Mouse (Mus musculus) liver, embryonic 13.5 days (tissue): ENCODE measurements around the gene Ppm1h. TPM values are rescaled to one million over a fixed set of nuclear protein-coding genes. Genes with fewer than 3 reads are reported as not detected.

Experiments used
- ATAC-seq: fragments of 200-750 bp; cut with Nextera tagmentation; 2 replicates; pipeline ENCODE4 v1.8.0; 2017; ENCODE audit warnings: low read depth, mild to moderate bottlenecking, moderate number of reproducible peaks, moderate library complexity
- DNase-seq: peaks from one replicate; pipeline ENCODE4 v3.0.0; 2022
- H3K27ac ChIP-seq: fragments of 300-500 bp; sonication (generic); 2 replicates; pipeline ENCODE4 v1.5.1; 2015; ENCODE audit warnings: moderate library complexity, mild to moderate bottlenecking, inconsistent platforms
- H3K27me3 ChIP-seq: fragments of 300-500 bp; sonication (generic); 2 replicates; pipeline ENCODE4 v1.6.1; 2015; ENCODE audit warnings: mild to moderate bottlenecking, inconsistent platforms
- H3K36me3 ChIP-seq: fragments of 300-500 bp; sonication (generic); 2 replicates; pipeline ENCODE4 v1.6.1; 2015; ENCODE audit warnings: mild to moderate bottlenecking, inconsistent platforms
- H3K4me1 ChIP-seq: fragments of 300-500 bp; sonication (generic); replicated peaks from 2 replicates; pipeline ENCODE4 v1.6.1; 2015; ENCODE audit warnings: inconsistent platforms
- H3K4me2 ChIP-seq: fragments of 300-500 bp; sonication (generic); 2 replicates; pipeline ENCODE4 v1.6.1; 2015; ENCODE audit warnings: inconsistent platforms, mild to moderate bottlenecking, moderate library complexity
- H3K4me3 ChIP-seq: fragments of 300-500 bp; sonication (generic); replicated peaks from 2 replicates; pipeline ENCODE4 v1.5.1; 2015; ENCODE audit warnings: mild to moderate bottlenecking, inconsistent platforms
- H3K9ac ChIP-seq: fragments of 300-500 bp; sonication (generic); 2 replicates; pipeline ENCODE4 v1.6.1; 2015; ENCODE audit warnings: mild to moderate bottlenecking, inconsistent platforms
- H3K9me3 ChIP-seq: fragments of 300-500 bp; sonication (generic); replicated peaks from 2 replicates; pipeline ENCODE4 v1.6.1; 2016; ENCODE audit warnings: inconsistent platforms
- WGBS: fragments of 180-500 bp; shearing (Covaris S2); methylation state at CpG from one replicate; pipeline ENCODE4 v1.1.7; 2015; ENCODE audit not compliant: insufficient replicate concordance; 5-methylcytosine and 5-hydroxymethylcytosine counted together
- polyA plus RNA-seq: library from polyadenylated mRNA; unstranded; fragments of >200 nt; fragmentation: Nextera tagmentation; extraction: Ambion mirVana; gene quantifications from 2 replicates; pipeline ENCODE4 v1.2.1, GENCODE M21; 2015

The Ppm1h gene
- polyA plus RNA-seq, 1 experiment from 2014 or later, result 1.5 TPM

DNA sequence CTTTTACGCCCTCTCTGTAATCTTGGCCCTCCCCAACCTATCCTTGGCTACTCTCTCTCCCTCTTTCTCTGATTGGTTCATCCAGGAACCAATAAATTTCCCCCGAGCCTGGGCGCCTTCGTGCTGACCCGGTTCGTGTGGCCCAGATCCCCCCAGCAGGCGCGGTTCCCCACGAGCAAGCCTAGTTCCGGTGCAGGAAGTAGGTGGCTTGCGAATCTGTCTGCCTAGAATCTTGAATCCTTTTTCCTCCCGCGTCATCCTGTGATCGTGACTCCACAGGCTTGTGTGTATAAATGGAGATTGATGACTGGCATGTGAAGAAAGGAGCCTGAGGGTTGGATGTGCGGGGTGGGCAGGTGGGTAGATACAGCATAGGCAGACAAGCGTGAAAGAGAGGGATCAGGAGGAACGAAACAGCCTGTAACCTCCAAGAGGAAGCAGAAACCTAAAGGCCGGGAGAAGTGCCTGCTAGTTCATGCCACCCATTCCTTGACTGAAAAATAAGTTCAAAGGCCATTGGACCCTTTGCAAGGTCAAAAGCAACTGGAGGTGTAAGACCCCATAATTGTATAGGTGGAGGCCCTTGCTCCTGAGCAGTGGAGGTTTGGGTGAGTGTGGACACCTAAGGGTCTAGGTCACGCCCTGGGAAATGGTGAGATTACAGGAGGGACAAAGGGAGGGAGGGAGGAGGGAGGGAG lies 2.0 kb downstream of the Ppm1h start:
- Histone ChIP-seq H3K36me3 (no peaks in the 10 kb centered on the region), H3K4me2 (peak overlapping the region; percentile 74), H3K4me3 (peak overlapping the region; percentile 62), H3K27me3 (peaks cover 49% of the 10 kb centered on the region), H3K27ac (no peak overlapping the region), H3K9ac (no peak overlapping the region), H3K9me3 (no peaks in the 10 kb centered on the region), H3K4me1 (peaks cover 15% of the 10 kb centered on the region)
- 7% methylated on average over 19 of the region's 19 CpGs for WGBS
- no peak for ATAC-seq
- no peak for DNase-seq

GRCm38 (mm10) chr10:122681085-122681408 lies 2.5 kb downstream of the Ppm1h start:
- ATAC-seq, result no peak
- no peak overlapping the region for H3K4me2 ChIP-seq
- H3K4me1 ChIP-seq, result peaks cover 15% of the 10 kb centered on the region
- H3K9me3 ChIP-seq, result no peaks in the 10 kb centered on the region
- no peak overlapping the region for H3K4me3 ChIP-seq
- no peak for DNase-seq
- H3K27ac ChIP-seq, result no peak overlapping the region
- WGBS, result 43% methylated on average over 4 of the region's 4 CpGs
- H3K36me3 ChIP-seq, result no peaks in the 10 kb centered on the region
- H3K9ac ChIP-seq, result no peak overlapping the region
- peaks cover 49% of the 10 kb centered on the region for H3K27me3 ChIP-seq

GRCm38 (mm10) chr10:122683819-122684330 lies 5.3 kb downstream of the Ppm1h start:
- 37% methylated on average over 5 of the region's 5 CpGs for WGBS
- DNase-seq (no peak), ATAC-seq (no peak)
- H3K27me3 ChIP-seq, result peaks cover 25% of the 10 kb centered on the region
- no peak overlapping the region for H3K9ac ChIP-seq
- peaks cover 15% of the 10 kb centered on the region for H3K4me1 ChIP-seq
- no peaks in the 10 kb centered on the region for H3K36me3 ChIP-seq
- H3K27ac ChIP-seq, result no peak overlapping the region
- no peak overlapping the region for H3K4me2 ChIP-seq
- no peaks in the 10 kb centered on the region for H3K9me3 ChIP-seq
- H3K4me3 ChIP-seq, result no peak overlapping the region

DNA sequence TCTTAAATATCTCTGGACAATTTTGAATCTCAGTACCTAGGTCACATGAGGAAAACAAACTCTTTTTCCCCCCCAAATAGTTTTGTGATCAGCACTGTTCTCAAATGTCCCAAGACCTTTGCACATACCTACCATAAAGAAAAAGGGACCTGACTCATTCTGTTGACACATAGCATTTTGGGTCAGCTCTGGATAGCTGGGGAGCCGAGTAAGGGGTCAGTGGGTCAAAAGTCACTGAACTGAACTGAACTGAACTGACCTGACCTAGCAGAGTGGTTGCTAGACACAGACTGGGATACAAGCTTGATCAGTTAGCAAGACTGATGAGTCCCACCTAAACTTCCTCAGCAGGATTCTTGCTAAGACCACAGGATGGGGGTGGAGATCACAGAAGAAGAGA lies 6.7 kb downstream of the Ppm1h start:
- Histone ChIP-seq H3K4me1 (peaks cover 7% of the 10 kb centered on the region), H3K36me3 (no peaks in the 10 kb centered on the region), H3K27me3 (peaks cover 10% of the 10 kb centered on the region), H3K27ac (no peak overlapping the region), H3K4me2 (no peak overlapping the region), H3K4me3 (no peak overlapping the region), H3K9ac (no peak overlapping the region), H3K9me3 (no peaks in the 10 kb centered on the region)
- DNase-seq, result no peak
- ATAC-seq, result no peak
- WGBS, result 40% methylated on average over 1 of the region's 1 CpGs

DNA sequence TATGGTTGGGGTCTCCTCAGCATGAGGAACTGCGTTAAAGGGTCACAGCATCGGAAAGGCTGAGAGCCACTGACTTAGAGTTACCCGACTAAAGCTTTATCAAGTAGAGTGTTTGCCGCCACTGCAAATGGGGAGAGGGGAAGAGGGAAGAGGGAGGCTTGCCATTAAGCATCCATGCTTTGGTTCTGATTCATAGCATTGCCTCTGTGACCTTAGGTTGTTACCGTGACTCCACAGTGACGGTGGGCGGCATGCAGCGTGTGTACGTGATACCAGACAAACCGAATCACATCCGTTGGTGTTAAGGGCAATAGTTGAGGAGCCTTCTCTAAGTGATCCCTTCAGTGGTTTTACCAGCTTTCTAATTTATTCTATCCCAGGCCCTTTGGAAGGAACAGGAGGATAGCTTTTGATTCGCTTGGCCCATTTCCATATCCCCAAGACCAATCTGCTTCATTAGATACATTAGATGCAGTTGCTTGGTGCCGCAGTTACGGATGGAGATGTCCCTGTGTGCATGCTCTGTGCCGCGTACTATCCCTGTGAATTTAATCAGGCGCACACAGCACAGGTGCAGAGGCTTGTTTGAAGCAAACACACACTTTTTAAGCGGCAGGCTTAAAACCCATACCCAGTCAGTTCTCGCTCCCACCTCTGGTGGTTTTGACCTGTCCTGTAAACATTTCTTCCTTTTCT lies 7.4 kb downstream of the Ppm1h start:
- Histone ChIP-seq H3K9ac (no peak overlapping the region), H3K27ac (no peak overlapping the region), H3K27me3 (peaks cover 5% of the 10 kb centered on the region; the same call in 1 of the 2 replicates), H3K4me1 (0 out of 2 replicates have a peak, but pooled peaks cover 4% of the 10 kb centered on the region), H3K4me3 (no peak overlapping the region), H3K4me2 (no peak overlapping the region), H3K36me3 (no peaks in the 10 kb centered on the region), H3K9me3 (no peaks in the 10 kb centered on the region)
- WGBS, result 75% methylated on average over 19 of the region's 19 CpGs
- DNase-seq, result no peak
- no peak for ATAC-seq

DNA sequence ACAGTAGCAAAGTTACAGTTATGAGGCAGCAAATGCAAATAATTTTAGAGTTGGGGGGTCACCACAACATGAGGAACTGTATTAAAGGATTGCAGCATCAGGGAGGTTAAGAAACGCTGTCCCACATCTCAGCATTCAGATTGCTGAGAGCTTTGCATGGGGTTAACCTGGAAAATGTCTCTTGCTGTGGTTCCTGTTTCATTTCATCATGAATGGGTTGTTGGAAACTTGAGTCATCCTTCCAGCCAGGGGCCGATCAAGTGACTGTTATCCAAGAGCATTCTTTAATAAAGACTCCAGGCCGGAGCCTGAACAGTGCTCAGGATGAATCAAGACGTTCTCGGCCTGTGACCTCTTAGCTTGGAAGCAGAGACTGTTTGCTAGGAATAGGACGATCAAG lies 12.1 kb downstream of the Ppm1h start:
- DNase-seq (no peak), ATAC-seq (no peak)
- H3K9ac ChIP-seq, result no peak overlapping the region
- no peak overlapping the region for H3K27ac ChIP-seq
- H3K4me3 ChIP-seq, result no peak overlapping the region
- no peaks in the 10 kb centered on the region for H3K9me3 ChIP-seq
- H3K36me3 ChIP-seq, result no peaks in the 10 kb centered on the region
- 73% methylated on average over 6 of the region's 6 CpGs for WGBS
- no peak overlapping the region for H3K4me2 ChIP-seq
- no peaks in the 10 kb centered on the region for H3K27me3 ChIP-seq
- H3K4me1 ChIP-seq, result no peaks in the 10 kb centered on the region

- no peaks in the 10 kb centered on the region for H3K27me3 ChIP-seq
- H3K9ac ChIP-seq, result no peak overlapping the region
- no peak for DNase-seq
- H3K4me3 ChIP-seq, result no peak overlapping the region
- no peak overlapping the region for H3K27ac ChIP-seq
- H3K4me1 ChIP-seq, result no peaks in the 10 kb centered on the region
- 62% methylated on average over 12 of the region's 12 CpGs for WGBS
- no peak for ATAC-seq
- no peak overlapping the region for H3K4me2 ChIP-seq
- H3K9me3 ChIP-seq, result no peaks in the 10 kb centered on the region
- no peaks in the 10 kb centered on the region for H3K36me3 ChIP-seq
These were observed 14.7 kb downstream of the Ppm1h start for GRCm38 (mm10) chr10:122693158-122693777.

DNA sequence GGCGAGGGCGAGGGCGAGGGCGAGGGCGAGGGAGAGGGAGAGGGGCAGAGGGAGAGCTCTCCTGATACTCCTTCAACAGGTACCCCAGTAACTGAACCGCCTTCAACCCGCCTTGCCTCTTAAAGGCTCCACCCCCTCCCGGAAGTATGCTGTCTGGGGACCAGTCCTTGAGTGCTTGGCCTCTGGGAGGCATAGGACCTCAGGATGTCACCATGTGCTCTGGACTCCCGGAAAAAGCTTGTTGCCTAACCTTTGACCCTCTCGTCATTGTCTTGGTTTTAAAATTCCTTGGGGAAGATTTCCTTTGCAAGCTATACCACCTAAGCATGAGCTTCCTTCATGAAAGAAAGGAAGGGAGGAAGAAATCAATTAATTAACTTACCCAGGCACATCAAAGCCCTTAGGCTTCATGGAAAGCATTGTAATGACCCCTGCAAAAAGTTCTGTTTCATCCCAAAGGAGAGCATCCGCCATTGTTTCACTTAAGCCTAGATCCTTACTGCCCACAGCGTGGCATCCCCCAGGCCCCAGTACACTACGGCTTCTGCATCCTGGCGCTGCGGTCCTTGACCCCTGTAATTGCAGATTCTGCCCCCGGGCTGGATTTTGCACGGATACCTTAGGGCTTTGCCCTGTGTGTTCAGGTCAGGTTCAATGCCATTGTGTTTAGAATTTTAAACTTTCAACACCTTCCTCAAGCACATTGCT lies 15.5 kb downstream of the Ppm1h start:
- no peaks in the 10 kb centered on the region for H3K9me3 ChIP-seq
- H3K4me1 ChIP-seq, result no peaks in the 10 kb centered on the region
- no peaks in the 10 kb centered on the region for H3K36me3 ChIP-seq
- H3K4me2 ChIP-seq, result no peak overlapping the region
- no peaks in the 10 kb centered on the region for H3K27me3 ChIP-seq
- DNase-seq (no peak), ATAC-seq (no peak)
- WGBS, result 66% methylated on average over 14 of the region's 17 CpGs
- H3K4me3 ChIP-seq, result no peak overlapping the region
- H3K9ac ChIP-seq, result no peak overlapping the region
- no peak overlapping the region for H3K27ac ChIP-seq

DNA sequence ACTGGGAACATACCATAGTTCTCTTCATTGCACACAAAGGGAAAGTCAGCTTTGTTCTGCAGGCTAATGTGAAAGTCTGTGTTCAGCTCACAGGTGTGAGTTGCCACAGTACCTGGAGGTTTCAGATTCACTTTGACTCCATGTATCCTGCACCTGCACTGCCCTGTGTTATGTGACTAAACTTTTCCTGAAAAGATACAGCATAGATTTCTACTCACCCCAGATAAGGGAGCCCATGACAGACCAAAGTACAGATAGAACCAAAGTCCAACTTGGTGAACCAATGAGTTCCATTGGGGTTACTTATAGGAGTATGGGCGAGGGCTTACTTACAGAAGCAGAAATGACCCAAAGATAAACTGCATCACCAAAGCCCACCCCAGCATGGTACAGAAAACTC lies 17.8 kb downstream of the Ppm1h start:
- Histone ChIP-seq H3K27ac (no peak overlapping the region), H3K27me3 (no peaks in the 10 kb centered on the region), H3K4me1 (no peaks in the 10 kb centered on the region), H3K4me3 (no peak overlapping the region), H3K9me3 (no peaks in the 10 kb centered on the region), H3K9ac (no peak overlapping the region), H3K4me2 (no peak overlapping the region), H3K36me3 (no peaks in the 10 kb centered on the region)
- no peak for ATAC-seq
- DNase-seq, result no peak
- 63% methylated on average over 1 of the region's 1 CpGs for WGBS

- ATAC-seq (no peak), DNase-seq (no peak)
- Histone ChIP-seq H3K9ac (no peak overlapping the region), H3K27me3 (no peaks in the 10 kb centered on the region), H3K4me3 (no peak overlapping the region), H3K9me3 (no peaks in the 10 kb centered on the region), H3K27ac (no peak overlapping the region), H3K36me3 (no peaks in the 10 kb centered on the region), H3K4me2 (no peak overlapping the region), H3K4me1 (no peaks in the 10 kb centered on the region)
- 74% methylated on average over 5 of the region's 5 CpGs for WGBS
These were observed 19.8 kb downstream of the Ppm1h start for GRCm38 (mm10) chr10:122698347-122698746.

- no peaks in the 10 kb centered on the region for H3K36me3 ChIP-seq
- no peaks in the 10 kb centered on the region for H3K4me1 ChIP-seq
- no peak overlapping the region for H3K4me3 ChIP-seq
- ATAC-seq (no peak), DNase-seq (no peak)
- H3K9me3 ChIP-seq, result no peaks in the 10 kb centered on the region
- no peaks in the 10 kb centered on the region for H3K27me3 ChIP-seq
- H3K9ac ChIP-seq, result no peak overlapping the region
- no peak overlapping the region for H3K27ac ChIP-seq
- 58% methylated on average over 5 of the region's 5 CpGs for WGBS
- H3K4me2 ChIP-seq, result no peak overlapping the region
These were observed 26.3 kb downstream of the Ppm1h start for GRCm38 (mm10) chr10:122704901-122705300.
